Mouse (Mus musculus): ENCODE measurements around the gene Arhgap28.
"Not testable (repeated sequence)": the region's sequence is repeated elsewhere in the genome, so short reads cannot be mapped to it uniquely, and the experiment has no call there.

The Arhgap28 gene

DNA sequence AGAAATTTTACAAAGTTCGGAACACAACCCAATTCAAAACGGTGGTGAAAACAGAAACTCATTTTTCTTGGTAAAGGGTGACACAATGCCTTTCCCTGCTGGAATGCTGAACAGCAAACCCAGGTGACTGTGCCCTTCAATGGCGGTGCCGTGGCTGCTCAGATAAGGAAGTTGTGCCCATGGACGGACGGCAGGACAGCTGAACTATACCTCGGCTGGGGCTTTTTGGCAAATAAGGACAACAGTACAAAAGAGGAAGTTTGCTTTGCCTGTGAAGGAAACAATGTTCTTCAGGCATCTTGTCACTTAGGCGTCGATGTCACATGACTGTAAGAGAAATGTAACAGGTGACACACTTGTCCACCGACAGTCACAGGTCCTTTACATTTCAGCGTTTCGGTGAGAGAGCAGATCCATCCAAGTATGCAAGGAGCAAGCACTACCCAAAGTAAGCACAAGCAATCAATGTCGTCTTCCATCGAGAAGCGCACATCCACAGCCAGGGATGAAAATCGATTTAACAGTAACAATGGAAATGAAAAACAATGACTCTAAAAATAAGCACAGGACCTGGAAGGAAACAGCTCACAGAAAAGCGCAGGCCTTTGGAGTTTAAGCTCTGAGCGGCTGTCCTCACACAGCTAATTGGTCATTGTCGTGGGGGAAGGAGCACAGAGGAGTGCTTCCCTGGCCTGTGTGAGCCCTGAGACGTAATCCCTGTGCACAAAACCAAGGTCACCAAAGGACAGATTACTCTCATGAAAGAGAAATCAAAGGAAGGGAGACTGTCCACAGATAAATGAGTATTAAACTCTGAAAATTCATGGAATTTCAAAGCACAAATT lies 114.2 kb downstream of the Arhgap28 start:
- in situ Hi-C loops (cut with MboI; ENCODE audit: unreplicated experiment in 2 of 2) = no loop called here

DNA sequence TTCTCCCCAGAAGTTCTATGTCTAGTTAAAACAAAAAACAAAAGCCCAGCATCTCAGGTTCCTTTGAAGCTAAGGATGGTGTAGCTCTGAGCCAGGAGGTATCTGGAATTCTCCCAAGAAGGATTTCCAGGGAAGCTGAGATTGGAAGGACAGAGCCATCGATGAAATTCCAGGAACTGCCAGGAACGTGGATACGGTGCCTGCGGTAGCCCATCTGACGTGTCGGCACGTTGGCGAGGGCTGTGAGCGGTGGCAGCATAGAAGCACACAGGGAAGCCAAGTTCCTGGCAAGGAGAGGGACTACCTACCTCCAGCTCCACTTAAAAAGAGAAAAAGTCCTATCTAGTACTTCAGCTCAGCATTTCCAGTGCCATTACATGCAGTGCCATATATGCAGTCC lies 115.8 kb downstream of the Arhgap28 start:
- in situ Hi-C loops (cut with MboI; ENCODE audit: unreplicated experiment in 2 of 2) = no loop called here

DNA sequence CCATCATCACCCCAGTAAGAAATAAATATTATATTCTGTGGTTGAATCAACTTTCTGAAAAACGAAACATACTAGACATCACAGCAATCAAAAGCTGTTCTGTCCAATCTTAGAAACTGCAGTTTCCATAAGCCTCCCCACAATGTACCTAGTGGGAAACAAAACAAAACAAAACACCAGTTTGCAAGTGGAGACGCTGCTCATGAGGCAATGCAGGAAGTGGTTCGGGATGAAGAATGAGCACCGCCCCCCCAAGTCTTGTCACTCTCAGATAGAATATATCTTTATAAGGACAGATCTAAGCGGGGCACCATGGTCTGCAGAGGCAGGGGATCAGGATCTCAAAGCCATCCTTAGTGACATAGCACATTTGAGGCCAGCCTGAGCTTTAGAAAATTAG lies 117.6 kb downstream of the Arhgap28 start:
- in situ Hi-C loops (cut with MboI; ENCODE audit: unreplicated experiment in 2 of 2) = no loop called here

DNA sequence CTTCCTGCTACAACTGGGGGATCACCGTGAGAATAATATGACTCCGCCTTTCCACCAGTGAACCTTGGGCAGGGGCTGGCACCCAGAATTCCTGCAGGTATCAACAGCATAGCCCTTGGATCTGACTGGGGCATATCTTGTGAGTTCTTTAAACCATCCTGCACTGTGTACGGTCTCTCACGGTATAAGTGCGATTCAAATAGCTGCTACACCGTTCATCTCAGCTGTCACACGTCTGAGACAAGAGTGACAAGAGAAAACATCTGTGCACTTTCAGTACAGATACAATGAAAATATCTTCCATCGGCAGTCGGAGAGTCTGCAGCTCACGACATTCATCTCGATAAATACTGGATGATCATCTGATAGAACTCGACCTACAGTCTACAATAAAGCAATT lies 126.3 kb downstream of the Arhgap28 start:
- in situ Hi-C loops (cut with MboI; ENCODE audit: unreplicated experiment in 2 of 2) = no loop called here

DNA sequence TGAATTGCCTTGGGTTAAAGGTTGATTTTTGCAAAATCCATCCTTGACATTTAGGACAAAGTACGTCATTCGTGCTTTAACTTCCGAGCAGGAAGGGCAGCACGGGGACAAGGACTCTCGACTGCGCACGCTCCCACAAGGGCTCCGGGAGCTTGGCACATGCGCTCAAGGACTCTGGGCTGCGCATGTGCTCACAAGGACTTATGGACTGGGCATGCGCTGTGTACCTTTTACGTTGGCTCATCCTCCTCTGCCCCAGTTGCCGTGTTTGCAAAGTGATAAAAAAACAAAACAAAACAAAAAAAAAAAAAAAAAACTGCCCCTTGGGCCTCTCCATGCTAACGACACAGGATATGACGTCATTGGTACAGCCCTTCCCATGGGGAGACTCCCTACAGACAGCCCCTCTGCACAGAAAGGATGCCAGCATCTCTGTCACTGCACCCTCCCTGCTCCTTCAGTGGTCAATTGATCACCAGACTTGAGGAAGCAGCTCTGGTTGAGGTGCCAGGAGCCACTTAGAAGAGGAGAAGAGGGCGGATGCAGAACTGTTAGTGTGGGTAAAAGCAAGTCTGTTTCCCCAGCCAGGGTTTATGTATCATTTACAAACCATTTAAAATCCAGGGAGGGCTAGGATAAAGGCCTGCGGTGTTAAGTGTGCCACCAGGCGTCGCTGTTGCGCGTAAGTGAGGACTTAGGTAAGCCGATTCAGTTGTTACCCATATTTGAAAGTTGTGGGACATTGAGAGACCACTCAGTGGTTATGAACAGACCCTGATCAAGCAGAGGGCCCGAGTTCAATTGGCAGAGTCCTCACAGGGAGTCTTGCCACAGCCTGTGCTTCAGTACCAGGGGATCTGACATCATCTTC lies 134.0 kb downstream of the Arhgap28 start:
- in situ Hi-C loops (cut with MboI; ENCODE audit: unreplicated experiment in 2 of 2) = no loop called here

DNA sequence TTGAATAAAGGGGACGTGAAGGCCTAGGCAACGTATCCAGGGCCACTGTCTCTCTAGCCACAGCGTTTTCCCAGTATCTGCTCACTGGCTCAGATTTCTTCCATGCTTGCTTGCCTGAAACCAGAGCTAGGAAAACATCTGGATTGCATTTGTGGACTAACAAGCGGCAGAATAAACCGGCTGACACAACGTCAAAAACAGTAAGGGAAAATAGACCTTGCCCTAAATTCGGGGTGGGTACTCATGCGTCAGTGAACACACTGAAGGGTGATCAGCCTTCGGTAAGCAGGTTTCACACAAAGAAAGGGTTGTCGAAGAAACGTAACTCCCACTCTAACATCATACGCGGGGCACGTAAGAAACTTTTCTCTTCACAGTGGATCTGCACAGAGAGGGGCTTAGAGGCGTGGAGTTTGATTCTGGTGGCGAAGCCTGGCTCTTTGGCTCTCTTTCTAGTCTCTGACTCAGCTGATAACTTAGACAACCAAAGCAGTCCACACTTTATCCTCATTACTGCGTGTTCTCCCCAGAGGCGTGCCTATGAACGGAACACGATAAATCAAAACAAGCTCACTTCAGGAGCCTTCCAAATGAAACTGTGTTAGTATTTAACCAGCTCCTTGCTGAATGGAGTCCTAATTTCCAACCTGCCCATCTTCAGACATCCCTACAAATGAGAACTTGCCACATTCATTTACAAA lies 137.2 kb downstream of the Arhgap28 start:
- in situ Hi-C loops (cut with MboI; ENCODE audit: unreplicated experiment in 2 of 2) = no loop called here

DNA sequence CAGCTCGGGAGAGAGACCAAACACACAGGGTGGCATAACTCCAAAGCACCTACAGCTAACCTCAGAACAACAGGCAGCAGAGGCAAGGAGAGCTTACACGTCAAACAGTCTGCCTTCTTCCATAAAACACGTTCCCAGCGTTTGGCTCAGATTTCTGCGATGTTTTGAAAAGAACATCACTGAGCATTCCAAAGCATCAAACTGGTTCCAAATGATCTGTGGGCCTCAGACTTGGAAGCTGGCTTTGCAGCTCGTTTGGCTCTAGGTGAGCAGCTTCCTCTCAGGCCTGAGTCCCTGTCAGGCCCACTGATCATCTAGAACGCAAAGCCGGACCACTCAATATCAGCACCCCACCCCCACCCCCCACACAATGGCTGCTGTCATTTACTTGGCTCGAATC lies 137.9 kb downstream of the Arhgap28 start:
- in situ Hi-C loops (cut with MboI; ENCODE audit: unreplicated experiment in 2 of 2) = no loop called here

DNA sequence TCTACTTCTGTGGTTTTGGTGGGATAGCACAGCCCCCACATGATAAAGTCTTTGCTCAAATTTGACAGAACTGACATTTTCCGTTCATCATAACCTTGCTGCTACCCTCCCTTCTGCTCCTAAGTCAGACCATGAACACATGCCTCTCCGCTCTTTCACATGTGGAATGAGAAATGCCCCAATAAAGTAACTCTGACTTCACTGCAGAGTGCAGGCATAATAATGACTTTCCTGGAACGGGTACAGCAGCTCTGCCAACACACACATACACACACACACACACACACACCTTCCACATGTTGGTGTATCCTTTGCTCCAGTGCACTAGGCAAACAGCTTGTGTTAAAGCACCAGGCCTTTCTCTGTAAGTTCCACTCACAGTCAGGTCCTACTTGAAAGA lies 139.0 kb downstream of the Arhgap28 start:
- in situ Hi-C loops (cut with MboI; ENCODE audit: unreplicated experiment in 2 of 2) = no loop called here

DNA sequence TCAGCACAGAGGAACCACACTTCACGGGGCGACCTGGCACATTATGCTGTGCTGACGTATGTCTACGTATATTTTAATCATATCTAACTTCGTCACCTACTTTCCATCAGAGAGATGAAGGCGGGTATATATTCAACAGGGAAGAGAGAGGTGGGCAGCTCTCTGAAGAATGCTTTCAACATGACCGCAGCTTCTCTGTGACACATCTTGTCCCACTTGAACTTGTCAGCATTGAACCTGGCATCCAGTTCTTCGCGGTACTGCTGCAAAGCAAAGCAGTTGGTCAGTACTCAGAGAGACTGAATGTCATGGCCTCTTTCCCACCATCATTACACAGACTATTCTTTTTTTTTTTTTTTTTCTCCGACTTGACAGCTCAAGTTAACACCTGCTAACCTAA lies 139.6 kb downstream of the Arhgap28 start:
- in situ Hi-C loops (cut with MboI; ENCODE audit: unreplicated experiment in 2 of 2) = no loop called here

DNA sequence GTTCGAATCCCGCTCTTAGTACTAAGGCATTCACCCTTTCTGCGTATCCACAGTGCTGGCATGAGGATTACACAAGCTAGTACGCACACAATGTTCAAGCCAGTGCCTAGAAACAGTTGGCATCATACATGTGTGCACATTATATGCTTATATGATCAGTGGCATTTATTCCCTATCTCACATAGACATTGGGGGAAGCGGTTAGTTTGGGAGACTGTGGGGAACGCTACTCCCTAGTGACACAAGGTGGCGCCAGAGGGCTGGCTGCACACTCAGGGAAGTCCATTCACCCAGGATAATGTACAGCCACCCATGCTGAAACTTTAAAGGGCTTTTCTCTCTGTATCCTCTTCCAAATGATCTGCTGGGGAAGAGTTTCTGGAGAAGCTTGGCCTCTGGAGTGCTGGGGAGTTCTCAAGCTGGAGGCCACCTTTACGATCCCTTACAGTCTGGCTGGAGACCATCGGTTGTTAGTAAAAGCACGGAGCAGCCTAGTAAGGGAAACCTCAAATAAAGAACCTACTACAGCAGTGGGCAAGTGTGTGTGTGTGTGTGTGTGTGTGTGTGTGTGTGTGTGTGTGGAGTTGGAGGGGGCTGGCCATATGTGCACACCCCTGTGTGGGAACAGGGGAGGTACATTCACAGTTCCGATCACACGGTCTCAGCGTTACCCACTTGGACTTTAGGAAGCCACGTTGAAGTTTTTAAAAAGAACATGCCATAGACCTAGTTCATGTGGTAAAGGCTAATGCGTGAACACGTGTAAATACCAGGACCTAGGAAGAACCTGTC lies 142.0 kb downstream of the Arhgap28 start:
- in situ Hi-C loops (cut with MboI; ENCODE audit: unreplicated experiment in 2 of 2) = no loop called here

DNA sequence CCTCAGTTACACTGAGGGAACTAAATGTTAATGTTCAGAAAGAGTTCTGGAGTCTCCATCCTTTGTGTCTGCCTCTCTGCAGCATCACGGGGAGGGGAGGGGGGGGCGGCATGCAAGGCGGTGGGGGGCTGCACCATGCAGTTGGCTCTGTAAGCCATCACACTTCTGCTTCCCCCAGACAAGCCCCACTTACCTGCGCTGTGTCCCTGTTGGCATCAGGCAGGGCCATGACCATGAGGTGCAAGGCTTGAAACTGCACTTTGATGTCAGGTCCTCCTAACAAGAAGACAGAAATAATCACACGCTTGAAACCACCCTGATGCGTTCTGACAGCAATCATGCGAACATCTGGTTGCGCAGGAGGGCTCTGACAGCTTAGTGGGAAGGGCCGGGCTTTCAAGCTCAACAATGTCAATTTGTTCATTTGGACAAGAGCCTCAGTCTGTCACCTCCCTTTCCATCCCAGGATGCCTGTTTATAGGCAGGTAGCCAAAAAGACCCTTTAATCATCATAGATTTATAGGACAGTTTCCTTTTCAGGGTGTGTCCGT lies 142.8 kb downstream of the Arhgap28 start:
- in situ Hi-C loops (cut with MboI; ENCODE audit: unreplicated experiment in 2 of 2) = no loop called here

DNA sequence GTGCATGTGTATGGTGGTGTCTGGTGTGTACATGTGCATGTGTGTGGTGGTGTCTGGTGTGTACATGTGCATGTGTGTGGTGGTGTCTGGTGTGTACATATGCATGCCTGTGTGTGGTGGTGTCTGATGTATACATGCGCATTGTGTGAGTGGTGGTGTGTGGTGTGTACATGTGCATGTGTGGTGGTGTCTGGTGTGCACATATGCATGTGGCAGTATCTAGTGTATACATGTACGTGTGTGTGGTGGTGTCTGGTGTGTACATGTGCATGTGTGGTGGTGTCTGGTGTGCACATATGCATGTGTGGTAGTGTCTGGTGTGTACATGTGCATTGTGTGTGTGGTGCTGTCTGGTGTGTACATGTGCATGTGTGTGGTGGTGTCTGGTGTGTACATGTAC lies 162.4 kb downstream of the Arhgap28 start:
- in situ Hi-C loops (cut with MboI; ENCODE audit: unreplicated experiment in 2 of 2) = not testable (repeated sequence)

DNA sequence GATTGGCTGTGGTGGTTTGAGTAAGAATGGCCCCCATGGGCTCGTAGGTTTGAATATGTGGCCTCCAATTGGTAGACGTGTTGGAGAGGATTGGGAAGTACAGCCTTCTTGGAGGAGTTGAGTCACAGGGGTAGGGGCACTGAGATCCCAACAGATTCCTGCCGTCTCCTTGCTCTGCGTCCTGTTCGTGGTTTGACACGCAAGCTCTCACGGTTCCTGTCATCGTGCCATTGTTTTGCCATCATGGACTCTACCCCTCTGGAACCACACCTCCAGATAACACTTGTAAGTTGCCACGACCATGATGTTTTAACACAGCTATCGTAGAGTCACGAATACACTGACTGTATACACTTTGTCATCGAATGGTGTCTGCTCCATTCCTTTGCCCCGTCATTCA lies 165.0 kb downstream of the Arhgap28 start:
- in situ Hi-C loops (cut with MboI; ENCODE audit: unreplicated experiment in 2 of 2) = no loop called here

DNA sequence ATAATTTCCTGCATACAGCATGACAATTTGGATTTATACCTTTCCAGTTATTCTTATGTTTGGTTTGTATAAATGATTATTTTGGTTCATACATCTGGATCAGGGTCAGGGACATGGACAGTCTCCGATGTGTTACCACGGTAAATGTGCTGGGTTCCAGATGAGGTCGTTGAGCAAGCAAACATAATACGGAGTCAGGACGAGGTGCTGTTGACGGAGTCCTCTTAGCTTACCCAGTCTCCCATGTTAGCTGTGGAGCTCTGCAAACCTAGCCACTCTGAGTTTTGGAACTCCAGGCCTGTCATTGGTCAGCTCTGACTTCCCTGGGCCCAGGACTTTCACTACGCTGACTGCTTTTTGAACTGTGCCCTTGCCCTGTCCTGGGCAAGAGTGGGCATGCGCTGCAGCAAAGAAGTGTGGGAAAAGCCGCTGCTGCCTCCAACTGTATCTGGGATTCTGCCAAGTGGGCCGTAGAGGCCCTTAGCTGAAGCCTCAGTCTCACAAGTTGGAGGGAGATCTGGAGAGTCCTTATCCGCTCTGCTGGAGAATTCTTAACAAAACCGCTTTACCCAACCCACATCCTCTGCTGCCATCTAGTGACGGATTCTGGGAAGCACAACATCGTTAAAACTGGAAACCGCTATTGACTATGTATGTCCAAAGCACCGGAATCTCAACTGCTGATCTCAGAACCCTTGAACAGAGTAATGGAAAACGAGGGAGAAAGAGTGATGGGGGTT lies 166.4 kb downstream of the Arhgap28 start:
- in situ Hi-C loops (cut with MboI; ENCODE audit: unreplicated experiment in 2 of 2) = no loop called here

DNA sequence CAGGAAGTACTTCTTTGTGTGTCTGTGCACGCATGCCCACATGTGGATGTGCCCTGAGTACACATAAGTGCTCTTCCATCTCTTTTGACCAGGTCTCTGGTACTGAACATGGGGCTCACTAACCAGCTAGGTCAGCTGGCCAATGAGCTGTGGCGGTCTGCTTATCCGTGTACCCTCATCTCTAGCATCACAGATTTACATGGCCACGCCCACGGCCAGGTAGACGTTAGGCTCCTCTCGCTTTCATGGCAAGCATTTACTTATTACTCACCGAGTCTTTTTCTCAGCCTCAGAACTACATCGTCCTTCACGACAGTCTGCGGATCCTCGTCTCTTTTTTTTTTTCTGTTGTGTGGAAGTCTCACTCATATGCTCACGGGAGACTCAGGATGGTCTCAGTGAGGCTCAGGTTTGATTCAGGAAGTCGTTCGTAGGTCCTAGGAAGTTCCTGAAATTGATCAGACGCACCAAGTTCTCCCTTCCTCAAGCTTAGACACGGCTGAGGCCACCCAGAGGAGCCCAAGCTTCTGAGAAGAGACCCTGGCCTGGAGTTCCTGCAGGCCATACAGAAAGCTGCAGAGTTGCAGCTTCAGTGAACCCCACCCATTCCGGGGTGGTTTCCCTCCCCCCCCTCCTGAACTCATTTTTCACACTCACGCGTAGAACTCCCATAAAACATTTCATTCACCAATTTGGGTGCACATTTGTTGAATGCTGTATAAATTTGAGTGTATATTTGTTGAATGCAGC lies 167.6 kb downstream of the Arhgap28 start:
- in situ Hi-C loops (cut with MboI; ENCODE audit: unreplicated experiment in 2 of 2) = no loop called here

DNA sequence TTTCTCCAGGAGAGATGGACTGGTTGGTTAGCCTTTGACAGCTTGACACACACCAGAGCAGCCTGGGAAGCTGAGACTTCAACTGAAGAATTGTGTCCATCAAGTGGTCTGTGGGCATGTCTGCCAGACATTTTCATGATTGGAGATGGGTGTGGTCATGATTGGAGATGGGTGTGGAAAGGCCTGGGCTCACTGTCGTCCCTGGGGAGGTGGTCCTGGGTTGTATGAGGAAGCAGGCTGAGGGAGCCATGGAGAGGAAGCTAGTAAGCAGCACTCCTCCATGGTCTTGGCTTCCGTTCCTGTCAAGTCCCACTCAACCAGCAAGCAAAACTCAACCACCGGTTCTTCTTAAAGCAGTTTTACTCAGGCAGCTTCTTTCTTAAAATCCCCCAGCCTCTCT lies 176.5 kb downstream of the Arhgap28 start:
- in situ Hi-C loops (cut with MboI; ENCODE audit: unreplicated experiment in 2 of 2) = no loop called here

DNA sequence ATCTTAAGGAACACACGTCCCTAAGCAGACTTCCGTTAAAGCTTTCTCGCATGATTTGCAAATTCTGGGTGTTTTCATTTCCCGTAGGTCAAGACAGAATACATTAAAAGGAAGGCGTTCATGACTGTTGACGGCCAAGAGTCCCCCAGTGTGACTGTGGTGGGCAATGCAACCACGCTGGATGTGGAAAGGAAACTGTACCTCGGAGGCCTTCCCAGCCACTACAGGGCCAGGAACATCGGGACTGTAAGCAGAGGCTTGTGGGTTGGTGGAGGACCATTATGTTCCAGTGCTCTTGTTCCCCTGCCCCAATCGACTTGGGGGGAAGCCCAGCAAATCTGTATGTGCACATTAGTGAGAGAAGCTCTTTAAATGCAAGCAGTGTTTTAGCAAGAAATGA lies 187.0 kb downstream of the Arhgap28 start:
- in situ Hi-C loops (cut with MboI; ENCODE audit: unreplicated experiment in 2 of 2) = no loop called here

DNA sequence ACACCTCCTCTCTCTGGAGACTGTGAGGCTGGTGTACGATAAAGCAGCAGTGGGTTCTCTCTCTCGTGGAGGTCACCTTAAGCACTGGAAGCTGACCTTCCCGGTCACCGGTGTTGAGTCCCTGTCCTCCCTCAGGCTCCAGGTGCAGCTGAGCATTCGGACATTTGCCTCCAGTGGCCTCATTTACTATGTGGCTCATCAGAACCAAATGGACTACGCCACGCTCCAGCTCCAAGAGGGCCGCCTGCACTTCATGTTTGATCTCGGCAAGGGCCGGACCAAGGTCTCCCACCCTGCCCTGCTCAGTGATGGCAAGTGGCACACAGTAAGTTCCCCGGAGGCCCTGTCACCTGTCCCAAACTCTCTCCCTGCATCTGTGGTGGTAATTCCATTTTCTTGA lies 188.2 kb downstream of the Arhgap28 start:
- in situ Hi-C loops (cut with MboI; ENCODE audit: unreplicated experiment in 2 of 2) = no loop called here

DNA sequence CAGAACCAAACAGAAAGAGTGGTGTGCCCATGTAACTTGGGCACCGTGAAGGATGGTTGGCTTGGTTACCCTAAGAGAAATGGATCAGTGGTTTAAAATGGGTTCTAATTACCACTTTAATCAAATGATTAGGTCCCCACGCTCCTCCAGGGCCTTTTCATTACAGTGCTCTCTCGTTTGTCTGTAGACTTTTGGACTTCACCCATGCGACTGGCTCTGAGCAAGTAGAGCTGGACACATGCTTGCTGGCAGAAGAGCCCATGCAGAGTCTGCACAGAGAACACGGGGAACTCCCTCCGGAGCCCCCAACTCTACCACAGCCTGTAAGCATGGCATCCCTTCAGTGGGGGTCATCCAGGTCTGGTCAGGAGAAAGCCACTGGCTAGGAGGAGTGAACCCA lies 190.3 kb downstream of the Arhgap28 start:
- in situ Hi-C loops (cut with MboI; ENCODE audit: unreplicated experiment in 2 of 2) = no loop called here
